Mouse (Mus musculus) forebrain, embryonic 11.5 days (tissue): ENCODE data around the gene Olfr582. TPM values are rescaled to one million over a fixed set of nuclear protein-coding genes. Genes with fewer than 3 reads are reported as not detected.

Source experiments
- ATAC-seq: fragments of 200-750 bp; cut with Nextera tagmentation; replicated peaks from 2 replicates; pipeline ENCODE4 v1.8.0; 2017; ENCODE audit warnings: moderate TSS enrichment; ENCODE audit not compliant: low FRiP score
- DNase-seq: peaks from one replicate; pipeline ENCODE4 v3.0.0-alpha.2; 2017; ENCODE audit warnings: low spot score
- H3K27ac ChIP-seq: fragments of 300-500 bp; sonication (generic); 2 replicates; pipeline ENCODE4 v1.5.1; 2014; ENCODE audit warnings: low read depth, low read length
- H3K27me3 ChIP-seq: fragments of 300-500 bp; sonication (generic); 2 replicates; pipeline ENCODE4 v1.6.1; 2014; ENCODE audit warnings: mild to moderate bottlenecking, low read length, mixed read lengths; ENCODE audit not compliant: control insufficient read depth, insufficient read depth
- H3K36me3 ChIP-seq: fragments of 300-500 bp; sonication (generic); 2 replicates; pipeline ENCODE4 v1.6.1; 2014; ENCODE audit warnings: mild to moderate bottlenecking, low read length, moderate library complexity, mixed read lengths; ENCODE audit not compliant: control insufficient read depth, insufficient read depth
- H3K4me1 ChIP-seq: fragments of 300-500 bp; sonication (generic); replicated peaks from 2 replicates; pipeline ENCODE4 v1.6.1; 2014; ENCODE audit warnings: low read length, mixed read lengths; ENCODE audit not compliant: control insufficient read depth, insufficient read depth
- H3K4me2 ChIP-seq: fragments of 300-500 bp; sonication (generic); 2 replicates; pipeline ENCODE4 v1.6.1; 2014; ENCODE audit warnings: low read depth, mild to moderate bottlenecking, low read length, moderate library complexity, mixed read lengths; ENCODE audit not compliant: severe bottlenecking
- H3K4me3 ChIP-seq: fragments of 300-500 bp; sonication (generic); 2 replicates; pipeline ENCODE4 v1.5.1; 2014; ENCODE audit warnings: low read depth, low read length
- H3K9ac ChIP-seq: fragments of 300-500 bp; sonication (generic); 2 replicates; pipeline ENCODE4 v1.6.1; 2014; ENCODE audit warnings: low read length
- H3K9me3 ChIP-seq: fragments of 300-500 bp; sonication (generic); 2 replicates; pipeline ENCODE4 v1.6.1; 2016; ENCODE audit warnings: low read length, mixed read lengths; ENCODE audit not compliant: control insufficient read depth
- WGBS: fragments of 180-500 bp; shearing (Covaris S2); extraction: QIAGEN DNeasy Blood & Tissue Kit; methylation state at CpG from one replicate; pipeline ENCODE4 v1.1.7; 2014; 5-methylcytosine and 5-hydroxymethylcytosine counted together
- polyA plus RNA-seq: library from polyadenylated mRNA; unstranded; fragments of >200 nt; fragmentation: Nextera tagmentation; extraction: Ambion mirVana; gene quantifications from 2 replicates; pipeline ENCODE4 v1.2.1, GENCODE M21; 2014

The Olfr582 gene
- not detected in 2 replicates for polyA plus RNA-seq

- no peak within 1 kb of the TSS for H3K4me3 ChIP-seq
- no peak within 1 kb of the TSS for H3K4me2 ChIP-seq
- H3K27ac ChIP-seq, result no peak within 1 kb of the TSS
- no peak within 1 kb of the TSS for H3K9ac ChIP-seq
- no peaks in the 10 kb centered on the region for H3K36me3 ChIP-seq
- no peaks in the 10 kb centered on the region for H3K27me3 ChIP-seq
- ATAC-seq (no peak), DNase-seq (no peak)
- H3K4me1 ChIP-seq, result no peaks in the 10 kb centered on the region
- H3K9me3 ChIP-seq, result no peaks in the 10 kb centered on the region
Observed at GRCm38 (mm10) chr7:103037724-103038123, at the start of gene Olfr582. Olfr582 (plus strand) TSS chr7:103038024.

GRCm38 (mm10) chr7:102989224-102989623 lies 48.6 kb upstream of the Olfr582 start, which contains the start of gene Olfr578:
Olfr578 (minus strand) TSS chr7:102989324.
- Histone ChIP-seq H3K27ac (no peak within 1 kb of the TSS), H3K9ac (no peak within 1 kb of the TSS), H3K4me2 (no peak within 1 kb of the TSS), H3K4me3 (no peak within 1 kb of the TSS), H3K9me3 (no peaks in the 10 kb centered on the region), H3K4me1 (no peaks in the 10 kb centered on the region), H3K27me3 (no peaks in the 10 kb centered on the region), H3K36me3 (no peaks in the 10 kb centered on the region)
- DNase-seq (no peak), ATAC-seq (no peak)
- WGBS, result 81% methylated on average over 3 of the region's 3 CpGs

- Histone ChIP-seq H3K9ac (no peak within 1 kb of the TSS), H3K4me3 (no peak within 1 kb of the TSS), H3K4me1 (no peaks in the 10 kb centered on the region), H3K27ac (no peak within 1 kb of the TSS), H3K4me2 (no peak within 1 kb of the TSS), H3K27me3 (no peaks in the 10 kb centered on the region), H3K9me3 (no peaks in the 10 kb centered on the region), H3K36me3 (no peaks in the 10 kb centered on the region)
- 94% methylated on average over 1 of the region's 1 CpGs for WGBS
- no peak for ATAC-seq
- no peak for DNase-seq
Observed at GRCm38 (mm10) chr7:103051000-103051399, 13.2 kb downstream of the Olfr582 start, which contains the start of gene Olfr583. Olfr583 (plus strand) TSS chr7:103051300.

- no peak for DNase-seq
- Histone ChIP-seq H3K9ac (no peak within 1 kb of the TSS), H3K27me3 (no peaks in the 10 kb centered on the region), H3K9me3 (no peaks in the 10 kb centered on the region; the same call in 1 of the 2 replicates), H3K4me2 (no peak within 1 kb of the TSS), H3K4me3 (no peak within 1 kb of the TSS), H3K36me3 (no peaks in the 10 kb centered on the region), H3K27ac (no peak within 1 kb of the TSS), H3K4me1 (no peaks in the 10 kb centered on the region)
- no peak for ATAC-seq
- 84% methylated on average over 1 of the region's 1 CpGs for WGBS
Observed at GRCm38 (mm10) chr7:103081585-103081984, 43.8 kb downstream of the Olfr582 start, which contains the start of gene Olfr584. Olfr584 (plus strand) TSS chr7:103081885.

Other genes with a start within 250 kb of the Olfr582 start
- gene Olfr564, start 234.5 kb upstream of the Olfr582 start, polyA plus RNA-seq, result not detected in 2 replicates
- gene Olfr566, start 179.3 kb upstream of the Olfr582 start, polyA plus RNA-seq, result not detected in 2 replicates
- gene Olfr568, start 160.9 kb upstream of the Olfr582 start, polyA plus RNA-seq, result not detected in 2 replicates
- gene Olfr569, start 147.1 kb upstream of the Olfr582 start, polyA plus RNA-seq, result not detected in 2 replicates
- not detected in 2 replicates for gene Olfr570, start 143.4 kb upstream of the Olfr582 start, polyA plus RNA-seq
- 0.17 and 0.19 TPM in 2 replicates for gene Olfr571, start 120.5 kb upstream of the Olfr582 start, polyA plus RNA-seq
- not detected in 2 replicates for gene Olfr572, start 113.6 kb upstream of the Olfr582 start, polyA plus RNA-seq
- gene Olfr573-ps1, start 95.4 kb upstream of the Olfr582 start, polyA plus RNA-seq, result not detected in 2 replicates
- gene Olfr574, start 89.6 kb upstream of the Olfr582 start, polyA plus RNA-seq, result not detected in 2 replicates
- not detected in 2 replicates for gene Olfr575, start 79.2 kb upstream of the Olfr582 start, polyA plus RNA-seq
- not detected in 2 replicates for gene Olfr576, start 75.4 kb upstream of the Olfr582 start, polyA plus RNA-seq
- not detected in 2 replicates for gene Olfr577, start 62.1 kb upstream of the Olfr582 start, polyA plus RNA-seq
- not detected in 2 replicates for gene Olfr578, start 48.7 kb upstream of the Olfr582 start, polyA plus RNA-seq
- not detected in 2 replicates for gene Olfr583, start 13.3 kb downstream of the Olfr582 start, polyA plus RNA-seq
- not detected in 2 replicates for gene Olfr584, start 43.9 kb downstream of the Olfr582 start, polyA plus RNA-seq
- gene Olfr585, start 59.7 kb downstream of the Olfr582 start, polyA plus RNA-seq, result not detected in 2 replicates
- gene Olfr586, start 87.6 kb downstream of the Olfr582 start, polyA plus RNA-seq, result not detected in 2 replicates
- gene Olfr588-ps1, start 102.9 kb downstream of the Olfr582 start, polyA plus RNA-seq, result not detected in 2 replicates
- not detected in 2 replicates for gene Olfr589, start 118.3 kb downstream of the Olfr582 start, polyA plus RNA-seq
- not detected in 2 replicates for gene Olfr591, start 140.3 kb downstream of the Olfr582 start, polyA plus RNA-seq
- not detected in 2 replicates for gene Olfr592, start 146.8 kb downstream of the Olfr582 start, polyA plus RNA-seq
- not detected in 2 replicates for gene Olfr593, start 173.8 kb downstream of the Olfr582 start, polyA plus RNA-seq
- not detected in 2 replicates for gene Olfr594, start 179.0 kb downstream of the Olfr582 start, polyA plus RNA-seq
- gene Usp17ld, start 214.5 kb downstream of the Olfr582 start, polyA plus RNA-seq, result not detected in 2 replicates